Mouse (Mus musculus): Measurements from ENCODE around the gene Tfap2d. TPM values are rescaled to one million over a fixed set of nuclear protein-coding genes. Genes with fewer than 3 reads are reported as not detected.

The Tfap2d gene
- polyA plus RNA-seq, 1 experiment from 2014 or later, result not detected

- Histone ChIP-seq H3K36me3 (no peaks in the 10 kb centered on the region), H3K4me1 (no peaks in the 10 kb centered on the region), H3K27me3 (ENCODE audit: insufficient read depth, poor library complexity, severe bottlenecking) (peaks cover 79% of the 10 kb centered on the region), H3K4me3 (no peak overlapping the region), H3K27ac (no peak overlapping the region), H3K9me3 (no peaks in the 10 kb centered on the region)
- WGBS, result 2% methylated on average over 22 of the region's 22 CpGs
- no peak for DNase-seq (ENCODE audit: low spot score)
These were observed 8.2 kb downstream of the Tfap2d start for GRCm38 (mm10) chr1:19111020-19111419.

DNA sequence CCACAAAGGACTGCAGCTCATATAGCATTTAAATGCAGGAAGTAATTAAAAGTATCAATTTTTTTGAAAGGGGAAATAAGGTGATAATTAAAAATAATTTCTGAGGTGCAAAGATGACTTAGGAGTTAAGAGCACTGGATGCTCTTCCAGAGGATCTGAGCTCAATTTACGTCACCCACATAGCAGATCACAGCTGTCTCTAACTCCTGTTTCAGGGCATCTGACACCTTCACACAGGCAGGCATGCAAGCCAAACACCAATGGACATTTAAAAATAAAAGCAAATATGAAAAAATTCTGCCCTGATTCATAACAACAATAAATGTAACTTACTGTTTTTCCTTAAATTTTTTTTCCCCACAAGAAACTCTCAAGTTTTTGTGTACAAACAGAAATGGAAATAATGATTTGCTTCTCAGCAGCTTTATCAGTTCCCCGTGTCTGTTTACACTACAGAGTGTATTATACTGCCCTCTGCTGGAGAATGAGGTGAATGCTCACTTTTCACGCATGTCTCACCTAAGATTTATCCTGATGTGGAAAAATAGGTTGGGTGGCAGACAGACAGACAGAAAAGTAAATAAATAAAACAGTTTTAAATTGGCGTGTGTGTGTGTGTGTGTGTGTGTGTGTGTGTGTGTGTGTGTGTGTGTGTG is 76.0 kb downstream of the Tfap2d start:
- H3K9me3 ChIP-seq, result no peaks in the 10 kb centered on the region
- no peak overlapping the region for H3K4me3 ChIP-seq
- no peaks in the 10 kb centered on the region for H3K4me1 ChIP-seq
- H3K27ac ChIP-seq, result no peak overlapping the region
- 9% methylated on average over 4 of the region's 4 CpGs for WGBS
- no peaks in the 10 kb centered on the region for H3K36me3 ChIP-seq
- no peaks in the 10 kb centered on the region for H3K27me3 ChIP-seq (ENCODE audit: insufficient read depth, poor library complexity, severe bottlenecking)
- no peak for DNase-seq (ENCODE audit: low spot score)

DNA sequence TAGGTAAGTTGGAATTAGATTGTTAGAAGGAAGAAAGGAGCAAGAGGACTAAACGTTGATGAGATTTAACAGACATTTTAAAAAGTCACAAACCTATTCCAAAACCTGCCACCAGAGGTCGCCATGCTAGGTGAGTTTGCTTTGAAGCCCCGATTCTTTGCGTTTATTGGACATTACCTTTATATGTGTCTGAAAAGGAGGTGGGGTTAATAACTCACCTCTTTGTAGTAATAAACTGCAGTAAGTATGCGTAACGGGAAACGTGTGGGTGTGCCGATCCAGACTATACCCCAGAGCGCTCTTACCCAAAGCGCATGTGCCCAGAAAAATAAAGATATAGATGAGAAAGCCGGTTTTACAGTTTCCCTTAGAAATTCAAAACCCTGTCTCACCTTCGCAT is 102.8 kb downstream of the Tfap2d start:
- Histone ChIP-seq H3K4me1 (no peaks in the 10 kb centered on the region), H3K36me3 (no peaks in the 10 kb centered on the region), H3K4me3 (peak overlapping the region; percentile 36), H3K9me3 (no peaks in the 10 kb centered on the region), H3K27me3 (ENCODE audit: insufficient read depth, poor library complexity, severe bottlenecking) (peaks cover 37% of the 10 kb centered on the region), H3K27ac (no peak overlapping the region)
- 3% methylated on average over 12 of the region's 12 CpGs for WGBS
- DNase-seq (ENCODE audit: low spot score), result no peak

- no peaks in the 10 kb centered on the region for H3K36me3 ChIP-seq
- H3K4me3 ChIP-seq, result peak overlapping the region; percentile 36
- no peak for DNase-seq (ENCODE audit: low spot score)
- H3K4me1 ChIP-seq, result no peaks in the 10 kb centered on the region
- no peak overlapping the region for H3K27ac ChIP-seq
- H3K27me3 ChIP-seq (ENCODE audit: insufficient read depth, poor library complexity, severe bottlenecking), result peaks cover 42% of the 10 kb centered on the region
- H3K9me3 ChIP-seq, result no peaks in the 10 kb centered on the region
- under 1% methylated on average over 7 of the region's 7 CpGs for WGBS
These were observed 103.4 kb downstream of the Tfap2d start for GRCm38 (mm10) chr1:19206194-19206593.

DNA sequence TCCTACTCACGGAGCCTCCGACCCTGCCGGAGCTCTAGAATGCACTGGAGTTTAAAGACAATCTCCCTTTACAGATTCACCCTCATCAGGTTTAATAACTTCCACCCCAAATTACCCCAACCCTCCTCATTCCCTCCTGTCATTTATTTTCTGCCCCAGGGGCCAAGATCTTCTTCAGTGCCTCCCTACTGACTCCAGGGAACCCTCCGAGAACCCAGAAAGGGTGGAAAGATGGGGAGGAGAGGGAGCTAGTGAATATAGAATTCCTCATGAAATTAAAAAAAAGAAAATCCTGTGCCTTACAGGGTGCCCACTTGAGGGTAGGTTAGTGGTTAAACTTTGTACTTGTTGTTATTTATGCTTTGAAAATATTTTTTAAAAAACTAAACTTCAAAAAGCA is 104.8 kb downstream of the Tfap2d start:
- Histone ChIP-seq H3K36me3 (no peaks in the 10 kb centered on the region), H3K27me3 (ENCODE audit: insufficient read depth, poor library complexity, severe bottlenecking) (peaks cover 56% of the 10 kb centered on the region), H3K4me1 (no peaks in the 10 kb centered on the region), H3K9me3 (no peaks in the 10 kb centered on the region), H3K4me3 (no peak overlapping the region), H3K27ac (no peak overlapping the region)
- WGBS, result 2% methylated on average over 4 of the region's 4 CpGs
- DNase-seq (ENCODE audit: low spot score), result no peak

GRCm38 (mm10) chr1:19208641-19209358 is 106.0 kb downstream of the Tfap2d start, which contains the start of gene Tfap2b:
Gene Tfap2b, plus strand, starts transcription at chr1:19208914.
- Histone ChIP-seq H3K27me3 (ENCODE audit: insufficient read depth, poor library complexity, severe bottlenecking) (peaks cover 68% of the 10 kb centered on the region), H3K27ac (no peak within 1 kb of the TSS), H3K4me3 (peak within 1 kb of the TSS; percentile 46)

DNA sequence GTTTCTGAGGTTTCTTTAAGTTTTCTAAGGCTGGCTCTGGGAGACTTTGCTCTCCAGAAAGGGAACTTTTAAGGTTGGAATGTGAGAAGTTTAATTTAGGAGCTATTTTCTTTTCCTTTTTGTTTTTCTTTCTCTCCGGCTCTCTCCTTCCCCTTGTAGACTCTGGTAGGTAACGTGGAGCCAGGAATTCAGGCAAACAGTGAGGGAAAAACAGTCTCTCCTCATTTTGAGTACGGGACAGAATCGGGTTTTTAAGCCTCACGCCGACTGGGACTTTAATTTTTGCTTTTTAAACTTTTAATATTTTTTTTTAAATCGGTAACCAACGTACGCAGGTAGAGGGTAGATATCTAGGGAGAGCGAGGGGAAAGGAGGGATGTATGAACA is 106.5 kb downstream of the Tfap2d start:
- Histone ChIP-seq H3K27ac (no peak overlapping the region), H3K4me1 (peaks cover 4% of the 10 kb centered on the region; the same call in 1 of the 2 replicates), H3K9me3 (no peaks in the 10 kb centered on the region), H3K4me3 (peak overlapping the region; percentile 46), H3K36me3 (no peaks in the 10 kb centered on the region), H3K27me3 (ENCODE audit: insufficient read depth, poor library complexity, severe bottlenecking) (peaks cover 74% of the 10 kb centered on the region)
- under 1% methylated on average over 10 of the region's 10 CpGs for WGBS
- no peak for DNase-seq (ENCODE audit: low spot score)

More at GRCm38 (mm10) chr1:19208641-19209358, 106.0 kb downstream of the Tfap2d start, which contains the start of gene Tfap2b:
- no peaks in the 10 kb centered on the region for H3K4me1 ChIP-seq
- no peaks in the 10 kb centered on the region for H3K9me3 ChIP-seq
- no peak for DNase-seq (ENCODE audit: low spot score)
- H3K36me3 ChIP-seq, result no peaks in the 10 kb centered on the region
- 1% methylated on average over 26 of the region's 26 CpGs for WGBS

GRCm38 (mm10) chr1:19209776-19210175 is 107.0 kb downstream of the Tfap2d start:
- Histone ChIP-seq H3K27me3 (ENCODE audit: insufficient read depth, poor library complexity, severe bottlenecking) (peaks cover 78% of the 10 kb centered on the region), H3K4me3 (peak overlapping the region; percentile 46), H3K27ac (no peak overlapping the region), H3K36me3 (no peaks in the 10 kb centered on the region), H3K9me3 (no peaks in the 10 kb centered on the region), H3K4me1 (peaks cover 4% of the 10 kb centered on the region; the same call in 1 of the 2 replicates)
- under 1% methylated on average over 31 of the region's 31 CpGs for WGBS
- no peak for DNase-seq (ENCODE audit: low spot score)

GRCm38 (mm10) chr1:19210215-19211032 is 107.6 kb downstream of the Tfap2d start:
- H3K27me3 ChIP-seq (ENCODE audit: insufficient read depth, poor library complexity, severe bottlenecking), result peaks cover 84% of the 10 kb centered on the region
- H3K4me1 ChIP-seq, result peaks cover 4% of the 10 kb centered on the region; the same call in 1 of the 2 replicates
- no peak overlapping the region for H3K27ac ChIP-seq
- H3K9me3 ChIP-seq, result no peaks in the 10 kb centered on the region
- WGBS, result under 1% methylated on average over 28 of the region's 30 CpGs
- peak overlapping the region; percentile 46 for H3K4me3 ChIP-seq
- no peak for DNase-seq (ENCODE audit: low spot score)
- no peaks in the 10 kb centered on the region for H3K36me3 ChIP-seq

- peaks cover 90% of the 10 kb centered on the region for H3K27me3 ChIP-seq (ENCODE audit: insufficient read depth, poor library complexity, severe bottlenecking)
- H3K9me3 ChIP-seq, result no peaks in the 10 kb centered on the region
- peaks cover 4% of the 10 kb centered on the region; the same call in 1 of the 2 replicates for H3K4me1 ChIP-seq
- no peaks in the 10 kb centered on the region for H3K36me3 ChIP-seq
- WGBS, result 2% methylated on average over 8 of the region's 8 CpGs
- no peak for DNase-seq (ENCODE audit: low spot score)
- H3K4me3 ChIP-seq, result no peak overlapping the region
- H3K27ac ChIP-seq, result no peak overlapping the region
These were observed 108.2 kb downstream of the Tfap2d start for GRCm38 (mm10) chr1:19211033-19211405.

DNA sequence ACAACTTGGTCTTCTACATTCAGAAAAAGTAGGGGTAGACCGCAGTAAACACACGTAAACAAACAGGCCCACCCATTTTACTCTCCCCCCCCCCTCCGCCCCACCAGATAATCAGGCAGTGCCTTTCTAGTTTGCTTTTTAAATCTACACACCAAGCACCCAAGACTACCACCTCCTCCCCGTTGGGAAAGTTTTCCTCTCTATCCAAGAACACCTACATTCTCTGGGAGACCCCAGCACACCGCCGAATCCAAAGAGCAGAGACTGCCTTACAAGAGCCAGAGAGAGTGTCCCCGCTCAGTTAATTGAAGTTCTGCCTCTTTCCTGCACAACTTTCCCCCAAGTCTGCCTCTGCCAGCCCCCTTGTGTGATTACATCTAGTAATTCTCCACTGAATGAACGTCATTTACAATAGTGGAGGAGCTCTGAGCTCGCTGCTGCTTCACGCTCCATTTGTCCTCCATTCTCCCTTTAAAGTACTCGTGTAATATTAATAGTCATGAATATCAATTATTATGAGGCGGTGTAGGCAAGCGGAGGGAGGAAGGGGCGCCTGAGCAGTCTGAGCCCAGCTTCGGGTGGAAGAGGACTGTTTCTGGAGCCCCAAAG is 108.8 kb downstream of the Tfap2d start:
- no peaks in the 10 kb centered on the region for H3K36me3 ChIP-seq
- no peak for DNase-seq (ENCODE audit: low spot score)
- H3K27me3 ChIP-seq (ENCODE audit: insufficient read depth, poor library complexity, severe bottlenecking), result peaks cover 97% of the 10 kb centered on the region
- H3K4me3 ChIP-seq, result no peak overlapping the region
- peaks cover 4% of the 10 kb centered on the region; the same call in 1 of the 2 replicates for H3K4me1 ChIP-seq
- no peaks in the 10 kb centered on the region for H3K9me3 ChIP-seq
- 3% methylated on average over 15 of the region's 15 CpGs for WGBS
- H3K27ac ChIP-seq, result no peak overlapping the region

GRCm38 (mm10) chr1:19212691-19213090 is 109.9 kb downstream of the Tfap2d start:
- Histone ChIP-seq H3K27me3 (ENCODE audit: insufficient read depth, poor library complexity, severe bottlenecking) (peaks cover 97% of the 10 kb centered on the region), H3K36me3 (no peaks in the 10 kb centered on the region), H3K4me1 (peaks cover 4% of the 10 kb centered on the region; the same call in 1 of the 2 replicates), H3K9me3 (no peaks in the 10 kb centered on the region), H3K27ac (no peak overlapping the region), H3K4me3 (no peak overlapping the region)
- WGBS, result under 1% methylated on average over 4 of the region's 4 CpGs
- DNase-seq (ENCODE audit: low spot score), result no peak

Data from heart, embryonic 10.5 days (tissue).